Mouse (Mus musculus) olfactory bulb, adult 2 months (tissue): ENCODE results near the gene Dcaf15.

Source experiments
- CTCF ChIP-seq: fragments of 200-500 bp; IDR thresholded peaks from 2 replicates; pipeline ENCODE4 v1.5.1; 2012; ENCODE audit warnings: low read depth, mild to moderate bottlenecking, low read length, moderate library complexity; ENCODE audit not compliant: insufficient read depth
- POLR2A ChIP-seq: fragments of 200-500 bp; IDR thresholded peaks from 2 replicates; pipeline ENCODE4 v1.6.1; 2012; ENCODE audit warnings: mild to moderate bottlenecking, low read depth, low read length, moderate library complexity; ENCODE audit not compliant: insufficient read depth

DNA sequence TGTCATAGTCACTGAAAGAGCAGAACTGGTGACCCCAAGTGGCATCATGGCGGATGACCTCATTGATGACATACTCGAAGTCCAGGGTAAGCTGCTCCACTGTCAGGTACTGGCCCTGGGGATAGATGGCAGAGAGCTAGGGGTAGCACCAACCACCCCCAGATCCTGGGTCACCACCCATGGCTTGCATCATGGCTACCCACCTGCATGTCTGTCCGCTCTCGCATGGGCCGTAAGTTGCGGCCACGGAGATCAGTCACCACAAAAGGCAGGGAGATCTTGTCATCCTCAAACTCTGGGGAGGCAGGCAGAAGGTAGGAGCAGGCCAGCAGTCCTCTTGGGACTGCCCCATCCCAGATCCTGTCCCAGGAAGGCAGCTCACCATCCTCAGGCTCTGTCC lies 6.2 kb downstream of the Dcaf15 start:
- TF ChIP-seq POLR2A (no peak), CTCF (no peak)
